Mouse (Mus musculus) heart, postnatal 0 days (tissue): Measurements from ENCODE around the gene Plcb4. TPM values are rescaled to one million over a fixed set of nuclear protein-coding genes. Genes with fewer than 3 reads are reported as not detected.
A peak's percentile ranks its signal among the peaks of the same experiment; 100 is the strongest.
"Not testable (repeated sequence)": the region's sequence is repeated elsewhere in the genome, so short reads cannot be mapped to it uniquely, and the experiment has no call there.

Experiments used
- ATAC-seq: fragments of 200-750 bp; cut with Nextera tagmentation; 2 replicates; pipeline ENCODE4 v1.8.0; 2017; ENCODE audit warnings: low read depth, moderate number of reproducible peaks, moderate library complexity; ENCODE audit not compliant: insufficient read depth
- DNase-seq: peaks from one replicate; pipeline ENCODE4 v3.0.0-alpha.2; 2016; ENCODE audit warnings: low spot score
- H3K27ac ChIP-seq: fragments of 300-500 bp; sonication (generic); 2 replicates; pipeline ENCODE4 v1.5.1; 2014; ENCODE audit warnings: low read depth, mild to moderate bottlenecking
- H3K27me3 ChIP-seq: fragments of 300-500 bp; sonication (generic); 2 replicates; pipeline ENCODE4 v1.6.1; 2014; ENCODE audit warnings: low read length, mixed read lengths; ENCODE audit not compliant: control insufficient read depth, insufficient read depth
- H3K36me3 ChIP-seq: fragments of 300-500 bp; sonication (generic); replicated peaks from 2 replicates; pipeline ENCODE4 v1.6.1; 2014; ENCODE audit warnings: low read length, mixed read lengths; ENCODE audit not compliant: control insufficient read depth, insufficient read depth
- H3K4me1 ChIP-seq: fragments of 300-500 bp; sonication (generic); 2 replicates; pipeline ENCODE4 v1.6.1; 2014; ENCODE audit warnings: antibody characterized with exemption; ENCODE audit not compliant: control insufficient read depth, insufficient read depth
- H3K4me2 ChIP-seq: fragments of 300-500 bp; sonication (generic); 2 replicates; pipeline ENCODE4 v1.6.1; 2014; ENCODE audit warnings: low read depth, mild to moderate bottlenecking, low read length, moderate library complexity
- H3K4me3 ChIP-seq: fragments of 300-500 bp; sonication (generic); 2 replicates; pipeline ENCODE4 v1.5.1; 2014; ENCODE audit warnings: low read depth, low read length
- H3K9ac ChIP-seq: fragments of 300-500 bp; sonication (generic); replicated peaks from 2 replicates; pipeline ENCODE4 v1.6.1; 2014; ENCODE audit warnings: low read depth, low read length, mixed read lengths
- H3K9me3 ChIP-seq: fragments of 300-500 bp; sonication (generic); replicated peaks from 2 replicates; pipeline ENCODE4 v1.6.1; 2016; ENCODE audit warnings: low read length; ENCODE audit not compliant: control insufficient read depth
- CTCF ChIP-seq: IDR thresholded peaks from 2 replicates; pipeline ENCODE4 v1.5.1; 2016; ENCODE audit warnings: antibody characterized with exemption, control low read depth, low read depth
- EP300 ChIP-seq: IDR thresholded peaks from 2 replicates; pipeline ENCODE4 v1.6.1; 2016; ENCODE audit warnings: antibody characterized with exemption, low read depth
- WGBS: fragments of 180-500 bp; shearing (Covaris S2); extraction: QIAGEN DNeasy Blood & Tissue Kit; methylation state at CpG from one replicate; pipeline ENCODE4 v1.1.7; 2014; 5-methylcytosine and 5-hydroxymethylcytosine counted together
- polyA plus RNA-seq: library from polyadenylated mRNA; unstranded; fragments of >200 nt; fragmentation: Nextera tagmentation; extraction: Ambion mirVana; gene quantifications from 2 replicates; pipeline ENCODE4 v1.2.1, GENCODE M21; 2015
- total RNA-seq: library from RNA; depleted of rRNA; stranded (reverse); fragments of >200 nt; gene quantifications from 2 replicates; pipeline ENCODE4 v1.2.3, GENCODE M21; 2014; ENCODE audit warnings: low replicate concordance

Gene Plcb4
- total and polyA plus RNA-seq, 2 experiments from 2014 or later = 34.7 to 57.0 TPM

DNA sequence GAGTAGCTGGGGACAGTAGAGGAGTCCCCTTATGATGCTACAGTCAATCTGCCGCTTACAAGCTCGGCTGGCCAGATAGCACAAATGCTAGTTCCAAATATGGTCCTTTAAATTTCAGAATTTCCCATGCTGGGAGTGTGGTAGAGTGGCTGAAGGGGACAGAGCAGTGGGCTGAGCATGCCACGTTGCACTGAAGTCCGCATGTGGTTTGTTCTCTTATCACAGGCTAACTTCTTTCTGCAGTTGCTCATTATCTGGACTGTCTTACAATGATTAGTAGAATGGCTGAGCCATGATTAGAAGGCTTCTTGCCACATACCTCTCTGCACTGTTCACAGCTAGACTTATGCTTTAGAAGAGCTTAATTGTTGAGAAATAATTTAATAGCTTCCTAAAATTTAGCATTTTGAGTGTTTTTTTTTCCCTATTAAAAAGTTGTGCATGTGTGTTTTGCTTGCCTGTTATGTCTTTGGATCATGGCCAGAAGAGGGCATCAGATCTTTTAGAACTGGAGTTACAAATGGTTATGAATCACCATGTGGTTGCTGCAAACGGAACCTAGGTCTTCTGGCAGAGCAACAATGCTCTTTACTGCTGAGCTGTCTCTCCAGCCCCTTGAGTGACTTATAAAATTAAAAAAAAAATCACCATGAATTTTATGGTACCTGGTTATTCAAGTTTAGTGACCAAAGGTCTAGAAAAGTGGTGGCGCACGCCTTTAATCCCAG lies 42.0 kb downstream of the Plcb4 start:
- Histone ChIP-seq H3K4me1 (peaks cover 10% of the 10 kb centered on the region), H3K27me3 (no peaks in the 10 kb centered on the region), H3K9ac (no peak overlapping the region), H3K4me3 (no peak overlapping the region), H3K36me3 (peaks cover 7% of the 10 kb centered on the region; the same call in 1 of the 2 replicates), H3K4me2 (no peak overlapping the region), H3K27ac (peak overlapping the region; percentile 30; the same call in 1 of the 2 replicates), H3K9me3 (no peaks in the 10 kb centered on the region)
- DNase-seq = no peak
- WGBS = 53% methylated on average over 7 of the region's 7 CpGs
- TF ChIP-seq EP300 = no peak
- TF ChIP-seq CTCF = no peak
- 0 out of 2 replicates have a peak, but pooled peaks have one; percentile 27 for ATAC-seq

DNA sequence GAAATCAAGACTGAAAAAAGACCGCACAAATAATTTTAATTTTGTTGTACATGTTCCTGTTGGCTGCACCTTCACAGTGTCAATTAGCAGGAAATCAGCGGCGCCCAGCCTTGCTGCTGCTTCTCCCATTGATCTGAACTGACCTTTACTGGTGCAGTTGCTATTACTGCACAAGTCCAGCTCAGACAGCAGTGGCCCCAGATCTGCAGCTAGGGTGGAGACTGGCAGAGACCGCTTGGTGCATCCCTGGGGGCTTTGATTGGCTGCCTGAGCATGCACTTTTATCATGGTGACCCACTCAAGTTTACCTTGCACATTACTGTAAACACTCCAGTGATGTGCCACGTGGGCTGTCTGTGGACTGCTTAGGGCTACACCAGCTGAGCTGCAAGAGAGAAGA lies 45.9 kb downstream of the Plcb4 start:
- Histone ChIP-seq H3K27ac (no peak overlapping the region), H3K4me3 (no peak overlapping the region), H3K4me1 (peaks cover 23% of the 10 kb centered on the region), H3K9me3 (no peaks in the 10 kb centered on the region), H3K4me2 (no peak overlapping the region), H3K36me3 (peaks cover 4% of the 10 kb centered on the region; the same call in 1 of the 2 replicates), H3K9ac (no peak overlapping the region), H3K27me3 (no peaks in the 10 kb centered on the region)
- DNase-seq (no peak), ATAC-seq (no peak)
- TF ChIP-seq CTCF = no peak
- TF ChIP-seq EP300 = no peak
- 90% methylated on average over 5 of the region's 5 CpGs for WGBS

DNA sequence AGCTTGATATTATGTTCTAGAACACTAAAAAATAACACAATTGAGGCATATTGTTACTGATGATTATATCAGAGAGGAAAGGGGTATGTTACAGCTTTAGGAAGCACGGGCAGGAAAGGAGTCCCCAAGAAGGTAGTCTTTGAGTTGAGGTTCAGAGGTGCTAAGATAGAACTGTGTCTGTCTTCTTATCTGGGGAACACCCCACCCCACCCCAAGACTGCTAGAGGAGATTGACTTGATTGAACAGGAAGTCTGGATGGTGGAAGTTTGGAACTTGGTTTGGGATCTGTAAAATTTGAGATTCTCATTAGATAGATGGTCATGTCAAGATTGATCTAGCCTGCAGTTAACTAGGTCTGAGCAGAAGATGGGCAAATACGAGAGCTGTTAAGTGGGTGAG lies 48.5 kb downstream of the Plcb4 start:
- H3K9me3 ChIP-seq = no peaks in the 10 kb centered on the region
- no peak overlapping the region for H3K27ac ChIP-seq
- peaks cover 33% of the 10 kb centered on the region for H3K4me1 ChIP-seq
- no peak overlapping the region for H3K9ac ChIP-seq
- TF ChIP-seq CTCF (no peak), EP300 (no peak)
- DNase-seq (no peak), ATAC-seq (no peak)
- no peak overlapping the region for H3K4me2 ChIP-seq
- H3K36me3 ChIP-seq = no peaks in the 10 kb centered on the region
- 80% methylated on average over 2 of the region's 2 CpGs for WGBS
- H3K27me3 ChIP-seq = no peaks in the 10 kb centered on the region
- no peak overlapping the region for H3K4me3 ChIP-seq

DNA sequence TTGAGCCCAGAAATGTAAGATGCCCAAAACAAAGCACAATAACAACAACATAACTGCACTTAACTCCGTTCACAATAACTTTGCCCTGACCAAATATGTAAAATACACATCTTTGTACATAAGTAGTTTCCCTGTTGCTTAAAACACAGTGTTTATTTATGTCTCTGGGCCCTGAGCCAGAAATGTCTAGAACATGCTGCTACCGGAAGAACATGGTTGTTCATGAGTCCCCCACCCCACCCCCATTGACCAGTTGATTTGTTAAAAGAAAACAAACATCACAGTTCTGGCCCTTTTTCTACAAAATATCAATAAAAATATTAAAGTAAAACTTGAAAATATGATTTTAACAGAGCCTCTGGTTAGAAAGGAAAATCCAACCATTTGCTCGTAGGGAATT lies 49.6 kb downstream of the Plcb4 start:
- H3K9me3 ChIP-seq = no peaks in the 10 kb centered on the region
- WGBS = 52% methylated on average over 3 of the region's 3 CpGs
- ATAC-seq (no peak), DNase-seq (no peak)
- no peak overlapping the region for H3K4me3 ChIP-seq
- no peaks in the 10 kb centered on the region for H3K27me3 ChIP-seq
- H3K9ac ChIP-seq = no peak overlapping the region
- H3K27ac ChIP-seq = peak overlapping the region; percentile 39; the same call in 1 of the 2 replicates
- H3K36me3 ChIP-seq = no peaks in the 10 kb centered on the region
- peaks cover 42% of the 10 kb centered on the region for H3K4me1 ChIP-seq
- no peak overlapping the region for H3K4me2 ChIP-seq
- TF ChIP-seq CTCF (no peak), EP300 (no peak)

DNA sequence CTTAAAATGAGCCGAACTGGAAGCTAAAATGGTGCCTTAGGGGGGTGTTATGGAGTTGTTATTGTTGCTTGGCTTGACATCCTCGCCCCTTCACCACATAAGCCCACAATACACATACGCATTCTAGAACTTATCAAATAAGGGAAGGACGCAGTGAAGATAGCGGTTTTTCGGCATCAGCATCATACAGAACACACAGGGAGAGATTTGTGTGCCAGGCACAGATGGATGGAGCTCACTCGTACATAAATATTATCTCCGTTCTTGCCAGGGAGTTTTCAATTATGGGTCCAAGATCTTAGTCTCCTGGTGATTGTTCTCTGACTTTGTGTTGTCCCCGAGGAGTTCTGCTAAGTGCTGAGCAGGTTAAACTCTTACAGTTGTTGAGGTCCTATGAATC lies 50.0 kb downstream of the Plcb4 start:
- no peak overlapping the region for H3K4me3 ChIP-seq
- 0 out of 2 replicates have a peak overlapping the region, but pooled peaks have one; percentile 2 for H3K27ac ChIP-seq
- no peak for TF ChIP-seq EP300
- no peak for TF ChIP-seq CTCF
- WGBS = 76% methylated on average over 9 of the region's 9 CpGs
- peaks cover 42% of the 10 kb centered on the region for H3K4me1 ChIP-seq
- H3K9me3 ChIP-seq = no peaks in the 10 kb centered on the region
- ATAC-seq (no peak), DNase-seq (no peak)
- H3K9ac ChIP-seq = no peak overlapping the region
- no peak overlapping the region for H3K4me2 ChIP-seq
- H3K27me3 ChIP-seq = no peaks in the 10 kb centered on the region
- H3K36me3 ChIP-seq = no peaks in the 10 kb centered on the region

DNA sequence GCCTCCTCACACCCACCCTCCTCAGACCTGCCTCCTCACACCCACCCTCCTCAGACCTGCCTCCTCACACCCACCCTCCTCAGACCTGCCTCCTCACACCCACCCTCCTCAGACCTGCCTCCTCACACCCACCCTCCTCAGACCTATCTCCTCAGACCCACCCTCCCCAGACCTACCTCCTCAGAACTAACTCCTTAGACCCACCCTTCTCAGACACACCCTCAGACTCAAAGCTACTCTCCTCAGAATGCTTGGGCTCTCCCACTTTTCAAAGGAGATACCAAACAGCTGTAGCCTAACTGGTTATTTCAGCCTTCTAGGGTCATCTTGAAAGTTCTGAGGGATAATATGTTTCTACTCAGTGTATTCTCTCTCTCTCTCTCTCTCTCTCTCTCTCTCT lies 50.9 kb downstream of the Plcb4 start:
- H3K4me3 ChIP-seq, H3K27ac ChIP-seq, ATAC-seq, H3K9me3 ChIP-seq, H3K4me2 ChIP-seq, H3K27me3 ChIP-seq, H3K36me3 ChIP-seq, DNase-seq, H3K9ac ChIP-seq: not testable (repeated sequence)
- peaks cover 42% of the 10 kb centered on the region for H3K4me1 ChIP-seq
